Mouse (Mus musculus): ENCODE data around the gene Tanc1.

The Tanc1 gene

GRCm38 (mm10) chr2:59882742-59883281 is 271.0 kb downstream of the Tanc1 start:
- no peak for DNase-seq (ENCODE audit: low spot score)

GRCm38 (mm10) chr2:59889699-59890098 is 277.9 kb downstream of the Tanc1 start:
- DNase-seq (ENCODE audit: low spot score) = no peak
